In the genomic region with DNA sequence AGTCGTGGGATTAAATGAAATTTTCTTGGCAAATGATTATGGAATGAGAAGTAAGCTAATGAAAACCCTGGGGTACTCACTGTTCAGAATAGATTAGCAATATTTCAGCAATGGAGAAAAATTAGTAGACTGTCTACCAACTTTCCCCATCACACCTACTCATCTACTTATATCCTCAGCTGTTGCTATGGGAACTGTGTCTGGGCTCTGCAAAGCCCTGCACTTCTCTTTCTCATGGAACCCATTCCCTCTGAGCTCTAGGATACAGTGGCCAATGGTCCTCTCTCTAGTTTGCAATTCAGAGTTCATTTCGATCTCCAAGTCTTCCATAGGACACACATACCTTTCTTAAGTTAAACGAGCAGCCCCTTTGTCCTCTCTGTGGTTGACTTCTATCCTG, we compare ENCODE assay signal across 32 mouse cellular contexts.
DNase-seq lines count a peak whose midpoint lies in the region; ATAC-seq lines count a peak whose summit lies in the region.
"Had no signal": no experiment of that assay in that cellular context is flagged by ENCODE, and none has a peak within 500 bp of the region (broad histone marks: within the 10 kb centered on the region; RNA-seq: fewer than 3 reads in every experiment).

No protein-coding gene starts in this region.

- no peak for DNase-seq in frontal cortex, adult 2 months (ENCODE audit: extremely low spot score in 1 of 2, low spot score in 1 of 2)
- no peak for DNase-seq in midbrain, embryonic 10.5 days (ENCODE audit: low spot score)
- peak; percentile 22 for DNase-seq in telencephalon, adult 2 months (ENCODE audit: low read depth, low spot score)
- DNase-seq in adrenal gland, postnatal 4 days (ENCODE audit: low spot score in 2 of 2), result no peak
- DNase-seq: adrenal gland, postnatal 10 days; adrenal gland, postnatal 36 days; B cell, adult 2 months; cerebellum, adult 11-12 months; cerebellum, adult 8-10 months; cerebellum, postnatal 10 days; cerebellum, postnatal 36 days; embryo, embryonic 11 days; gastrocnemius, postnatal 10 days; gastrocnemius, postnatal 36 days; heart, adult 2 months; heart, postnatal 14 days; heart, postnatal 4 days had no signal

- H3K27ac ChIP-seq in midbrain, embryonic 15.5 days, result no peak overlapping the region
- no peak overlapping the region for H3K27ac ChIP-seq in midbrain, embryonic 10.5 days (replicated peaks)
- H3K27ac ChIP-seq: embryonic facial prominence, embryonic 10.5 days; embryonic facial prominence, embryonic 13.5 days; forebrain, embryonic 13.5 days; heart, adult 2 months; heart, embryonic 10.5 days; heart, embryonic 13.5 days; hindbrain, embryonic 14.5 days; hindbrain, postnatal 0 days; intestine, embryonic 15.5 days had no signal

- no peaks in the 10 kb centered on the region for H3K4me1 ChIP-seq in midbrain, embryonic 15.5 days
- H3K4me1 ChIP-seq in midbrain, embryonic 10.5 days, result no peaks in the 10 kb centered on the region
- H3K4me1 ChIP-seq: embryonic facial prominence, embryonic 10.5 days; embryonic facial prominence, embryonic 13.5 days; heart, embryonic 10.5 days; heart, embryonic 13.5 days; intestine, embryonic 15.5 days had no signal

- WGBS in midbrain, embryonic 15.5 days, result 84% methylated on average over 3 of the region's 3 CpGs
- 88% methylated on average over 3 of the region's 3 CpGs for WGBS in midbrain, embryonic 10.5 days

- no peak overlapping the region for H3K9ac ChIP-seq in midbrain, embryonic 15.5 days
- H3K9ac ChIP-seq: embryonic facial prominence, embryonic 13.5 days; forebrain, embryonic 13.5 days; heart, embryonic 13.5 days; hindbrain, embryonic 14.5 days; intestine, embryonic 15.5 days had no signal

- H3K9me3 ChIP-seq in midbrain, embryonic 15.5 days, result no peaks in the 10 kb centered on the region
- H3K9me3 ChIP-seq in midbrain, embryonic 10.5 days (replicated peaks), result no peaks in the 10 kb centered on the region
- H3K9me3 ChIP-seq: embryonic facial prominence, embryonic 10.5 days; embryonic facial prominence, embryonic 13.5 days; forebrain, embryonic 13.5 days; heart, embryonic 10.5 days; heart, embryonic 13.5 days; intestine, embryonic 15.5 days had no signal

- ATAC-seq in frontal cortex, adult (ENCODE audit: low TSS enrichment), result peak; percentile 81
- ATAC-seq in midbrain, embryonic 15.5 days (replicated peaks), result 0 out of 2 replicates have a peak, but pooled peaks have one; percentile 42
- ATAC-seq: forebrain, embryonic 13.5 days; forebrain, embryonic 16.5 days; hindbrain, postnatal 0 days; intestine, embryonic 15.5 days; Patski had no signal

- H3K36me3 ChIP-seq in midbrain, embryonic 15.5 days (replicated peaks), result no peaks in the 10 kb centered on the region
- no peaks in the 10 kb centered on the region for H3K36me3 ChIP-seq in midbrain, embryonic 10.5 days
- H3K36me3 ChIP-seq: embryonic facial prominence, embryonic 10.5 days; embryonic facial prominence, embryonic 13.5 days; G1E; heart, embryonic 10.5 days; heart, embryonic 13.5 days; intestine, embryonic 15.5 days had no signal

- H3K4me2 ChIP-seq in midbrain, embryonic 15.5 days, result no peak overlapping the region
- H3K4me2 ChIP-seq: embryonic facial prominence, embryonic 13.5 days; forebrain, embryonic 13.5 days; heart, embryonic 13.5 days; hindbrain, embryonic 14.5 days; intestine, embryonic 15.5 days had no signal

- H3K27me3 ChIP-seq in midbrain, embryonic 15.5 days (replicated peaks), result no peaks in the 10 kb centered on the region
- H3K27me3 ChIP-seq in midbrain, embryonic 10.5 days (ENCODE audit: low read depth, poor library complexity, severe bottlenecking), result no peaks in the 10 kb centered on the region
- H3K27me3 ChIP-seq: CH12.LX; embryonic facial prominence, embryonic 13.5 days; forebrain, embryonic 13.5 days; heart, embryonic 13.5 days; intestine, embryonic 15.5 days; Patski had no signal

- no peak overlapping the region for H3K4me3 ChIP-seq in midbrain, embryonic 15.5 days
- no peak overlapping the region for H3K4me3 ChIP-seq in midbrain, embryonic 10.5 days
- H3K4me3 ChIP-seq: embryonic facial prominence, embryonic 10.5 days; embryonic facial prominence, embryonic 13.5 days; erythroblast, embryonic 14.5 days; forebrain, embryonic 13.5 days; heart, adult 2 months; heart, embryonic 10.5 days; heart, embryonic 13.5 days; intestine, embryonic 15.5 days had no signal
